Mouse (Mus musculus): ENCODE measurements around the gene Spag8. TPM values are rescaled to one million over a fixed set of nuclear protein-coding genes. Genes with fewer than 3 reads are reported as not detected.
A peak's percentile ranks its signal among the peaks of the same experiment; 100 is the strongest.

Gene Spag8
- 3.9 TPM in 2 replicates for polyA plus RNA-seq (2015; fragmentation: Nextera tagmentation; extraction: Ambion mirVana)

DNA sequence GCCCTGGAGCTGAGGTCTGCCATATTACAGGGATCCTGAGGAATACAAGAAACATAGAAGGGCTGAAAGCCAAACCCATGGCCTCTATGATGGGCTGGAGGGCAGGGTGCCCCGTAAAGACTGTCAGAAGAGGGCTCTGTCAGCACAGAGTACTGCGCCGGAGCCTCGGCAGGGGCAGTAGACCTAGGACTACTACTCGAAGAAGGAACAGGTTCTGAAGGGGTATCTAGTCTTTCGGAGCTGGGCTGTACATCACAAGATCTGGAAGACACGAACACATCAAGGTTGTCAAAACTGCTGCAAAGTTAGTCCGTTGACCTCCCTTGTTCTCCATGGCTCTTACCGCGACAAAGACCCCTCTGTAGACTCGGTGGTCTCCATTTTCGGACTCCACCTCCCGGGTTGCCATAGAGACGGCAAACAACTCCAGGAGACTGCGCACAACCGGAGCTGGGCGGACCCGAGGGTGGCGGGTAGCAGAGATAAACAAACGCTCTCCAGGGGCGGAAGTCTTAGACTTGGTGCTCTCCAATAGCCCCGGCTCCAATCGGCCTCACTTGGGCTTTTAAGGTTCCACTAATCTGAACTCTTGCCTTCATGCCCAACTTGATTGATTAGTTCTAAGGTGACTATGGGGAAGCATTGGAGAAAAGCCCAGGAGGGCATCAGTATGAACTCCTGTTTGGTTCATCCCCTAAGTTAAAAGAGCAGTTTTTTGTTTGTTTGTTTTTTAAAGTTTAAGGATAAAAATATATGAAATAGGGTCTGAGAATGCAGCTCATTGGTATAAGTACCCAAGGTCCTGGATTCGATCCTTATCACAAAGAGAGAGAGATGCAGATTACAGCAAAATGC is at the start of gene Spag8:
TSS of gene Spag8 (minus strand) at position 434 of the 855 bp plus-strand sequence.
- Histone ChIP-seq H3K4me3 (peak within 1 kb of the TSS; percentile 24; the same call in 1 of the 2 replicates), H3K36me3 (peaks cover 10% of the 10 kb centered on the region), H3K9me3 (no peaks in the 10 kb centered on the region), H3K4me1 (peaks cover 15% of the 10 kb centered on the region), H3K27ac (no peak within 1 kb of the TSS), H3K27me3 (no peaks in the 10 kb centered on the region), H3K4me2 (peak within 1 kb of the TSS; percentile 48), H3K9ac (no peak within 1 kb of the TSS)
- no peak for ATAC-seq (ENCODE audit: borderline replicate concordance, extremely low read depth, low FRiP score, low TSS enrichment)
- WGBS = 15% methylated on average over 24 of the region's 24 CpGs

DNA sequence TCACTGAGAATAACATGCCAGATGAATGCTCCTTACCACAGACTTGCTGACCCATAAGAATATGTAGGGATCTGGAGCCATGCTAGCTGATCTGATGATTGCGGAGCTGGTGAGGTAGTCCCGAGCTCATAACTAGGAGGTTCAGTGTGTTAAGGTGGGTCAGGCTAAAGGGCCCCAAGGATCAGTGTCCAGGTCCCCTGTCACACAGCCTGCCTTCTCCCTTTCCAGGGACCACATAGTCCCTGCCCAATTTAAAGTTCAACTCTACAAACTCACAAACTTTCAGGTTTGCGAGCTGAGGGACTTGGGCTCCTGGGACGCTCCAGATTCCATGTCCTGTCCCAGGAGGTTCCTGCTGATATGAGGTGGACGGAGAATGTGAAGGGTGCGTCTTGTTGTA is 47.3 kb upstream of the Spag8 start, which contains the start of gene Olfr70:
TSS of gene Olfr70 (minus strand) at position 101 of the 400 bp plus-strand sequence.
- no peak within 1 kb of the TSS for H3K9ac ChIP-seq
- 85% methylated on average over 6 of the region's 6 CpGs for WGBS
- ATAC-seq (ENCODE audit: borderline replicate concordance, extremely low read depth, low FRiP score, low TSS enrichment) = no peak
- no peak within 1 kb of the TSS for H3K4me2 ChIP-seq
- H3K27me3 ChIP-seq = no peaks in the 10 kb centered on the region
- no peak within 1 kb of the TSS for H3K27ac ChIP-seq
- no peaks in the 10 kb centered on the region for H3K36me3 ChIP-seq
- no peaks in the 10 kb centered on the region for H3K9me3 ChIP-seq
- 0 out of 2 replicates have a peak, but pooled peaks cover under 1% of the 10 kb centered on the region for H3K4me1 ChIP-seq
- H3K4me3 ChIP-seq = no peak within 1 kb of the TSS

GRCm38 (mm10) chr4:43696561-43696960 is 43.2 kb upstream of the Spag8 start:
- H3K9me3 ChIP-seq = no peaks in the 10 kb centered on the region
- WGBS = 90% methylated on average over 13 of the region's 13 CpGs
- 0 out of 2 replicates have a peak, but pooled peaks cover 9% of the 10 kb centered on the region for H3K4me1 ChIP-seq
- no peaks in the 10 kb centered on the region for H3K27me3 ChIP-seq
- H3K4me3 ChIP-seq = no peak overlapping the region
- H3K9ac ChIP-seq = no peak overlapping the region
- no peak overlapping the region for H3K4me2 ChIP-seq
- no peak overlapping the region for H3K27ac ChIP-seq
- no peak for ATAC-seq (ENCODE audit: borderline replicate concordance, extremely low read depth, low FRiP score, low TSS enrichment)
- H3K36me3 ChIP-seq = no peaks in the 10 kb centered on the region

DNA sequence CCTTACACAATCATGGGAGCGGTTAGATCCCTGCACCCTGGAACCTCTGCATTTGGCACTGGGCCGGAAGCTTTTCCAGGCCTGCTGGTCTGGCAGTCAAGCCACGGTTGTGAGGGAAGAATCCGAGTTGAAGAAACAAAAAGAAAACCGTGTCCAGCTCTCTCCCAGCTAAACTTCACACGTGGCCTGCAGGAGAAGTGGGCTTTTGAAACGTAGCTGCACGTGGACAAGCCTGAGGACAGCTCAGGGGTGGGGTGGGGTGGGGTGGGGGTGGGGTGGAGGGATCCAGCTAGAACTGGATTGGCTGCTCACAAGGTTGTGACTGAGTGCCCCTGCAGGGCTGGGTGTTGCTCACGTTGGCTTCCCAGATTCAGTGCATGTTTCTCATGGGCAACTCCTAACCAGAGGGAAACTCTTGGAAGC is 41.9 kb upstream of the Spag8 start:
- H3K27ac ChIP-seq = peak overlapping the region; percentile 16; the same call in 1 of the 2 replicates
- H3K4me2 ChIP-seq = no peak overlapping the region
- H3K9me3 ChIP-seq = no peaks in the 10 kb centered on the region
- H3K4me1 ChIP-seq = 0 out of 2 replicates have a peak, but pooled peaks cover 9% of the 10 kb centered on the region
- no peaks in the 10 kb centered on the region for H3K27me3 ChIP-seq
- 0 out of 2 replicates have a peak, but pooled peaks have one; percentile 66 for ATAC-seq (ENCODE audit: borderline replicate concordance, extremely low read depth, low FRiP score, low TSS enrichment)
- 18% methylated on average over 9 of the region's 9 CpGs for WGBS
- no peak overlapping the region for H3K9ac ChIP-seq
- H3K4me3 ChIP-seq = no peak overlapping the region
- no peaks in the 10 kb centered on the region for H3K36me3 ChIP-seq

DNA sequence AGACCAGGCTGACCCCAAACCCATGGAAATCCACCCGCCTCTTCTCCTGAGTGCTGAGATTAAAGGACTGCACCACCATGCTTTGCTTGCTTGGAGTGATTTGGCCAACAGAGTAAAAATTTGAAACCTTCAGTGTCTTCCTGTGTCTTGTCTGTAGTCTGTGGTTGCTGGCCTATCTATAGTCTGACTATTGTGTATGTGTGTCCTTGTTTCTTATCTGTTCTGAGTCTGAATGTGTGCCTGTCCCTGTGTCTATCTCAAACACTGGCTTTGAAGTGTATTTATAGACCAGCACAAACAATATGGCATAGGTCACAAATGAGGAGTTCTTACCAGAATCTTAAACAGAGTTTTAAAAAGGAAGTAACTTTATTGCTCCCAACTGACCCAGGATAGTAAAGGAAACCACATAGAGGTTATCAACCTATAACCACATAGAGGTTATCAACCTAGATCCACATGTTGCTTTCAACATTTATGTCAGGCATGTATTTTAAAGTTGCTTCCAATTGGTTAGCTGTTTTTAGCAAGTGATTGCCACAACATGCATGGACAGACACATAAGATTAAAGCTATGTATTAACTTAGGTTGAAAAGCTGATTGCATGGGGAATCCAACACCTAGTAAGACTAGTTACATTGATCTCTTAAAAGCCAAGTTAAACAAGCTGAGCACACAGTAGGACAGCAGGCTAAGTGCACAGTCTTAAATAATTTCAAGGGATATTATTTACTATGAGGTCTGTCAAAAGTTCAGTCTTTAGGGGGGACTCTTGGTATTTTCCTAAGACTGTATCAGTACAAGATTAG is 41.2 kb upstream of the Spag8 start:
- no peak overlapping the region for H3K9ac ChIP-seq
- H3K4me1 ChIP-seq = 0 out of 2 replicates have a peak, but pooled peaks cover 9% of the 10 kb centered on the region
- H3K36me3 ChIP-seq = no peaks in the 10 kb centered on the region
- H3K4me3 ChIP-seq = no peak overlapping the region
- 71% methylated on average over 1 of the region's 1 CpGs for WGBS
- H3K9me3 ChIP-seq = no peaks in the 10 kb centered on the region
- H3K27me3 ChIP-seq = no peaks in the 10 kb centered on the region
- no peak for ATAC-seq (ENCODE audit: borderline replicate concordance, extremely low read depth, low FRiP score, low TSS enrichment)
- H3K27ac ChIP-seq = peak overlapping the region; percentile 16; the same call in 1 of the 2 replicates
- H3K4me2 ChIP-seq = no peak overlapping the region

DNA sequence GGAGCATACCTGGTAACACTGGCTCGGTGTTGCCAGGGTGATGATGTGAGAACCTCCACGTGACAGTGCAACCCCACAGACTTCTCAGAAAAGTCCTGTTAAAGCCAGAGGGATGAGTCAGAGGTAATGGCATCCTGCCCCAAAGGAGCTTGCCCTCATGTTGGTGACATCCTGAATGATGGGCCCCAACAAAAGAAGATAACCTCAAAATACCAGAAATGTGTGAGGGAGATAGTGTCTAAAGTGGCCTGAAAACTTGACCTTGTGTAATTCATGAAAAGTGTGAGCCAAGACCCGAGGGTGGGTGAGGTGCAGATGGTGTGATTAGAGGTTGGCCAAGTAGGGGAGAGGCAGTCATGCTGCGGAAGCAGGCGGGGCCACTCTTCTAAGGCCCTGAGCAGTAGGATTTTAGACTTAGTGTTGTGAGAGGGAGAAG is 40.4 kb upstream of the Spag8 start:
- H3K4me3 ChIP-seq = no peak overlapping the region
- 0 out of 2 replicates have a peak, but pooled peaks cover 9% of the 10 kb centered on the region for H3K4me1 ChIP-seq
- 0 out of 2 replicates have a peak, but pooled peaks have one; percentile 4 for ATAC-seq (ENCODE audit: borderline replicate concordance, extremely low read depth, low FRiP score, low TSS enrichment)
- no peak overlapping the region for H3K27ac ChIP-seq
- WGBS = 53% methylated on average over 5 of the region's 5 CpGs
- H3K27me3 ChIP-seq = no peaks in the 10 kb centered on the region
- H3K36me3 ChIP-seq = no peaks in the 10 kb centered on the region
- no peak overlapping the region for H3K4me2 ChIP-seq
- H3K9ac ChIP-seq = no peak overlapping the region
- H3K9me3 ChIP-seq = no peaks in the 10 kb centered on the region

- no peak overlapping the region for H3K4me2 ChIP-seq
- H3K9me3 ChIP-seq = no peaks in the 10 kb centered on the region
- H3K36me3 ChIP-seq = 0 out of 2 replicates have a peak, but pooled peaks cover under 1% of the 10 kb centered on the region
- no peak for ATAC-seq (ENCODE audit: borderline replicate concordance, extremely low read depth, low FRiP score, low TSS enrichment)
- no peak overlapping the region for H3K4me3 ChIP-seq
- WGBS = 68% methylated on average over 5 of the region's 5 CpGs
- H3K27me3 ChIP-seq = no peaks in the 10 kb centered on the region
- no peak overlapping the region for H3K9ac ChIP-seq
- 0 out of 2 replicates have a peak, but pooled peaks cover 9% of the 10 kb centered on the region for H3K4me1 ChIP-seq
- H3K27ac ChIP-seq = no peak overlapping the region
Observed at GRCm38 (mm10) chr4:43691026-43691425, 37.6 kb upstream of the Spag8 start.

DNA sequence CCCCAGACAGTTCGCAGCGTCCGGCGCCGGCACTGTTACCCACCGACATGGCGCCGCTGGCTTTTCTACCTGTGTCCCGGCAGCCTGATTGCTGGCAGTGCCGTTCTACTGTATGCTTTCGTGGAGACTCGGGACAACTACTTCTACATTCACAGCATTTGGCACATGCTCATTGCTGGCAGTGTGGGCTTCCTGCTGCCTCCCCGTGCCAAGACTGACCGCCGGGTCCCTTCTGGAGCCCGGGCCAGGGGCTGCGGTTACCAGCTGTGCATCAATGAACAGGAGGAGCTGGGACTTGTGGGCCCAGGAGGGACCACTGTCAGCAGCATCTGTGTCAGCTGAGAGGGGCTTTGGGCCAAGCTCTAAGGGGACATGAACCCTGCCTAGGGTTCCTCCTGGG is 36.6 kb upstream of the Spag8 start:
- no peak for ATAC-seq (ENCODE audit: borderline replicate concordance, extremely low read depth, low FRiP score, low TSS enrichment)
- Histone ChIP-seq H3K4me3 (no peak overlapping the region), H3K9ac (no peak overlapping the region), H3K36me3 (0 out of 2 replicates have a peak, but pooled peaks cover 9% of the 10 kb centered on the region), H3K27ac (no peak overlapping the region), H3K4me1 (0 out of 2 replicates have a peak, but pooled peaks cover 5% of the 10 kb centered on the region), H3K4me2 (no peak overlapping the region), H3K27me3 (no peaks in the 10 kb centered on the region), H3K9me3 (no peaks in the 10 kb centered on the region)
- WGBS = 93% methylated on average over 17 of the region's 17 CpGs

GRCm38 (mm10) chr4:43679416-43680043 is 26.1 kb upstream of the Spag8 start:
- Histone ChIP-seq H3K4me3 (no peak overlapping the region), H3K27ac (no peak overlapping the region), H3K4me2 (no peak overlapping the region), H3K27me3 (no peaks in the 10 kb centered on the region), H3K4me1 (no peaks in the 10 kb centered on the region), H3K9me3 (no peaks in the 10 kb centered on the region), H3K36me3 (peaks cover 12% of the 10 kb centered on the region; the same call in 1 of the 2 replicates), H3K9ac (no peak overlapping the region)
- peak; percentile 10; the same call in 1 of the 2 replicates for ATAC-seq (ENCODE audit: borderline replicate concordance, extremely low read depth, low FRiP score, low TSS enrichment)
- 85% methylated on average over 7 of the region's 7 CpGs for WGBS

DNA sequence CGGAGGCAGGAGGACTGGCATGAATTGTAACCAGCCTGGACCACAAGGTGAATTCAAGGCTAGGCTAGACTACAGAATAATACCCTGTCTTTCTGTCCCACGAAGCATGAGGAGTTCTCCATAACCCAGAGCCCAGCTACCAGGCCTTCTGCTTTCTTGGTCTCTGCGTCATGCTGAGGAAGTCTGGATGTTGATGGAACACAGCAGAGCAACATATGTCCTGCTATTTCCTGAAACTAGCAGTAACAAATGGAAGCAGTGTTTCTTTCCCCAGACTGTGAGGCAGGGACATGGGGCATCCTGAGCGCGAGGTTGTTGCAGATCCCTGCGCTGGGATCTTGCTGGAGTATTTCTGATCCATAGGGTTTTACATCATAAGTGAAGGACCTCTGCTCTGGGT is 25.1 kb upstream of the Spag8 start:
- 88% methylated on average over 6 of the region's 6 CpGs for WGBS
- Histone ChIP-seq H3K9me3 (no peaks in the 10 kb centered on the region), H3K4me1 (no peaks in the 10 kb centered on the region), H3K36me3 (peaks cover 15% of the 10 kb centered on the region; the same call in 1 of the 2 replicates), H3K27me3 (no peaks in the 10 kb centered on the region), H3K27ac (no peak overlapping the region), H3K4me2 (no peak overlapping the region), H3K4me3 (no peak overlapping the region), H3K9ac (no peak overlapping the region)
- ATAC-seq (ENCODE audit: borderline replicate concordance, extremely low read depth, low FRiP score, low TSS enrichment) = no peak

DNA sequence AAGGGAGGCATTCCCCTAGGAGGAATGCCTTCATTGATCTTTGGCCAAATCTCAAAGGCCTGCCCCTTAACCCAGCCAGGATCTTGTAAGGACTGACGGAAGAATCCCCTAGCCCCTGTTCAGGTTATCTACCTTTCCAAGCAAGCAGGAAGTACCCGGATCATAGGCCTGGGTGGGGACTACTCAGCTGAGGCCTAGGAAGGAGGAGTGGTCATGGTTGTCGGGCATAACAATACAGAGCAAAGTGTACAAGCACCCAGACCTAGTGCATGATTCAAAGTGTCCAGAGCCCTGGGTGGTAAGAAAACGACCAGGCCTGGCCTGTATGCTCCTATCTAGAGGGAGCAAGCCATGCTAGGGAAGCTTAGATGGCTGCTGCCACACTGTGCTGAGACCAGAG is 22.2 kb upstream of the Spag8 start:
- no peak for ATAC-seq (ENCODE audit: borderline replicate concordance, extremely low read depth, low FRiP score, low TSS enrichment)
- Histone ChIP-seq H3K4me1 (peaks cover 4% of the 10 kb centered on the region; the same call in 1 of the 2 replicates), H3K9ac (no peak overlapping the region), H3K27ac (no peak overlapping the region), H3K27me3 (no peaks in the 10 kb centered on the region), H3K4me3 (no peak overlapping the region), H3K4me2 (no peak overlapping the region), H3K9me3 (no peaks in the 10 kb centered on the region), H3K36me3 (peaks cover 6% of the 10 kb centered on the region; the same call in 1 of the 2 replicates)
- 69% methylated on average over 4 of the region's 4 CpGs for WGBS

Measured in lung, embryonic 15.5 days (tissue).